Mouse (Mus musculus): ENCODE measurements at regions not wholly inside any gene's neighbourhood (a gene's known extent, or its start where the extent isn't known, plus 50 kb on each side); places are given as distances from the start of the nearest gene placed in this dataset.

- H3K27me3 ChIP-seq (ENCODE audit: insufficient read depth, low read length), result no peaks in the 10 kb centered on the region
- DNase-seq (ENCODE audit: low spot score), result peak; percentile 66
- no peak for ATAC-seq (ENCODE audit: low FRiP score)
- H3K4me3 ChIP-seq (ENCODE audit: low read depth, low read length), result no peak overlapping the region
- no peak overlapping the region for H3K27ac ChIP-seq (ENCODE audit: low read depth, low read length)
- H3K36me3 ChIP-seq (ENCODE audit: insufficient read depth, low read length), result no peaks in the 10 kb centered on the region
- H3K4me2 ChIP-seq (ENCODE audit: low read depth, low read length, poor library complexity, severe bottlenecking), result no peak overlapping the region
- no peaks in the 10 kb centered on the region for H3K4me1 ChIP-seq (ENCODE audit: insufficient read depth, low read length)
- WGBS, result 57% methylated on average over 12 of the region's 12 CpGs
- H3K9ac ChIP-seq (replicated peaks; ENCODE audit: low read length, poor library complexity, severe bottlenecking), result no peak overlapping the region
- no peak for TF ChIP-seq CTCF (IDR thresholded peaks at IDR 0.05)
- no peaks in the 10 kb centered on the region for H3K9me3 ChIP-seq (ENCODE audit: low read length)
These were observed 225.5 kb downstream of the Zfp36l1 start for GRCm38 (mm10) chr12:79887225-79887886.

GRCm38 (mm10) chr12:79886494-79886893, 226.3 kb downstream of the Zfp36l1 start:
- Histone ChIP-seq H3K4me1 (ENCODE audit: insufficient read depth, low read length) (no peaks in the 10 kb centered on the region), H3K27me3 (ENCODE audit: insufficient read depth, low read length) (no peaks in the 10 kb centered on the region), H3K4me2 (ENCODE audit: low read depth, low read length, poor library complexity, severe bottlenecking) (no peak overlapping the region), H3K27ac (ENCODE audit: low read depth, low read length) (no peak overlapping the region), H3K9ac (replicated peaks; ENCODE audit: low read length, poor library complexity, severe bottlenecking) (no peak overlapping the region), H3K4me3 (ENCODE audit: low read depth, low read length) (no peak overlapping the region), H3K36me3 (ENCODE audit: insufficient read depth, low read length) (no peaks in the 10 kb centered on the region), H3K9me3 (ENCODE audit: low read length) (no peaks in the 10 kb centered on the region)
- ATAC-seq (ENCODE audit: low FRiP score) (no peak), DNase-seq (ENCODE audit: low spot score) (no peak)
- WGBS, result 63% methylated on average over 3 of the region's 3 CpGs
- no peak for TF ChIP-seq CTCF (IDR thresholded peaks at IDR 0.05)

GRCm38 (mm10) chr12:79885286-79885685, 227.5 kb downstream of the Zfp36l1 start:
- Histone ChIP-seq H3K27ac (ENCODE audit: low read depth, low read length) (no peak overlapping the region), H3K9ac (replicated peaks; ENCODE audit: low read length, poor library complexity, severe bottlenecking) (no peak overlapping the region), H3K4me2 (ENCODE audit: low read depth, low read length, poor library complexity, severe bottlenecking) (no peak overlapping the region), H3K4me3 (ENCODE audit: low read depth, low read length) (no peak overlapping the region), H3K36me3 (ENCODE audit: insufficient read depth, low read length) (no peaks in the 10 kb centered on the region), H3K9me3 (ENCODE audit: low read length) (no peaks in the 10 kb centered on the region), H3K27me3 (ENCODE audit: insufficient read depth, low read length) (no peaks in the 10 kb centered on the region), H3K4me1 (ENCODE audit: insufficient read depth, low read length) (no peaks in the 10 kb centered on the region)
- no peak for ATAC-seq (ENCODE audit: low FRiP score)
- TF ChIP-seq CTCF (IDR thresholded peaks at IDR 0.05), result no peak
- WGBS, result 98% methylated on average over 2 of the region's 2 CpGs
- DNase-seq (ENCODE audit: low spot score), result no peak

GRCm38 (mm10) chr12:79883651-79884050, 229.2 kb downstream of the Zfp36l1 start:
- no peaks in the 10 kb centered on the region for H3K27me3 ChIP-seq (ENCODE audit: insufficient read depth, low read length)
- no peak for TF ChIP-seq CTCF (IDR thresholded peaks at IDR 0.05)
- DNase-seq (ENCODE audit: low spot score) (no peak), ATAC-seq (ENCODE audit: low FRiP score) (no peak)
- no peak overlapping the region for H3K27ac ChIP-seq (ENCODE audit: low read depth, low read length)
- no peak overlapping the region for H3K4me3 ChIP-seq (ENCODE audit: low read depth, low read length)
- H3K9ac ChIP-seq (replicated peaks; ENCODE audit: low read length, poor library complexity, severe bottlenecking), result no peak overlapping the region
- no peak overlapping the region for H3K4me2 ChIP-seq (ENCODE audit: low read depth, low read length, poor library complexity, severe bottlenecking)
- H3K4me1 ChIP-seq (ENCODE audit: insufficient read depth, low read length), result peaks cover 8% of the 10 kb centered on the region; the same call in 1 of the 2 replicates
- WGBS, result 93% methylated on average over 4 of the region's 4 CpGs
- no peaks in the 10 kb centered on the region for H3K9me3 ChIP-seq (ENCODE audit: low read length)
- no peaks in the 10 kb centered on the region for H3K36me3 ChIP-seq (ENCODE audit: insufficient read depth, low read length)

- H3K9me3 ChIP-seq (ENCODE audit: low read length), result no peaks in the 10 kb centered on the region
- no peaks in the 10 kb centered on the region for H3K27me3 ChIP-seq (ENCODE audit: insufficient read depth, low read length)
- ATAC-seq (ENCODE audit: low FRiP score) (no peak), DNase-seq (ENCODE audit: low spot score) (no peak)
- no peak overlapping the region for H3K4me3 ChIP-seq (ENCODE audit: low read depth, low read length)
- 75% methylated on average over 18 of the region's 18 CpGs for WGBS
- no peak overlapping the region for H3K9ac ChIP-seq (replicated peaks; ENCODE audit: low read length, poor library complexity, severe bottlenecking)
- peaks cover 8% of the 10 kb centered on the region; the same call in 1 of the 2 replicates for H3K4me1 ChIP-seq (ENCODE audit: insufficient read depth, low read length)
- H3K27ac ChIP-seq (ENCODE audit: low read depth, low read length), result no peak overlapping the region
- H3K4me2 ChIP-seq (ENCODE audit: low read depth, low read length, poor library complexity, severe bottlenecking), result no peak overlapping the region
- no peaks in the 10 kb centered on the region for H3K36me3 ChIP-seq (ENCODE audit: insufficient read depth, low read length)
- no peak for TF ChIP-seq CTCF (IDR thresholded peaks at IDR 0.05)
These were observed 232.0 kb downstream of the Zfp36l1 start for GRCm38 (mm10) chr12:79880751-79881261.

GRCm38 (mm10) chr12:79880346-79880745, 232.5 kb downstream of the Zfp36l1 start:
- ATAC-seq (ENCODE audit: low FRiP score) (no peak), DNase-seq (ENCODE audit: low spot score) (no peak)
- no peaks in the 10 kb centered on the region for H3K9me3 ChIP-seq (ENCODE audit: low read length)
- H3K4me3 ChIP-seq (ENCODE audit: low read depth, low read length), result no peak overlapping the region
- H3K27ac ChIP-seq (ENCODE audit: low read depth, low read length), result no peak overlapping the region
- no peaks in the 10 kb centered on the region for H3K36me3 ChIP-seq (ENCODE audit: insufficient read depth, low read length)
- peaks cover 8% of the 10 kb centered on the region; the same call in 1 of the 2 replicates for H3K4me1 ChIP-seq (ENCODE audit: insufficient read depth, low read length)
- WGBS, result 52% methylated on average over 4 of the region's 4 CpGs
- no peaks in the 10 kb centered on the region for H3K27me3 ChIP-seq (ENCODE audit: insufficient read depth, low read length)
- no peak overlapping the region for H3K9ac ChIP-seq (replicated peaks; ENCODE audit: low read length, poor library complexity, severe bottlenecking)
- no peak overlapping the region for H3K4me2 ChIP-seq (ENCODE audit: low read depth, low read length, poor library complexity, severe bottlenecking)
- TF ChIP-seq CTCF (IDR thresholded peaks at IDR 0.05), result no peak

Measured in midbrain, postnatal 0 days (tissue).